Mouse (Mus musculus) right cerebral cortex, adult 18-20 months (tissue): ENCODE results near the gene Slc25a3.

ENCODE experiments used
- DNase-seq: peaks from one replicate; pipeline ENCODE4 v3.0.0; 2022; ENCODE audit warnings: mixed read lengths

Slc25a3 gene

GRCm38 (mm10) chr10:91083393-91083927, 40.4 kb downstream of the Slc25a3 start:
- DNase-seq: no peak

- DNase-seq: peak; percentile 100
Measured at GRCm38 (mm10) chr10:91082550-91083392, 41.1 kb downstream of the Slc25a3 start, which contains the start of the genes Apaf1 and Ikbip. Gene Apaf1, minus strand, starts transcription at chr10:91082770. Gene Ikbip, plus strand, starts transcription at chr10:91082940.

GRCm38 (mm10) chr10:91081959-91082507, 41.8 kb downstream of the Slc25a3 start:
- no peak for DNase-seq

GRCm38 (mm10) chr10:91080540-91080939, 43.3 kb downstream of the Slc25a3 start:
- DNase-seq: no peak

- DNase-seq: no peak
Measured at GRCm38 (mm10) chr10:91076667-91077066, 47.2 kb downstream of the Slc25a3 start.

- no peak for DNase-seq
Measured at GRCm38 (mm10) chr10:91073345-91073744, 50.5 kb downstream of the Slc25a3 start.

- no peak for DNase-seq
Measured at GRCm38 (mm10) chr10:91071768-91072167, 52.1 kb downstream of the Slc25a3 start.
